Mouse (Mus musculus) heart, embryonic 14.5 days (tissue): ENCODE data around the gene Cdkn2d. TPM values are rescaled to one million over a fixed set of nuclear protein-coding genes. Genes with fewer than 3 reads are reported as not detected.
"Not testable (repeated sequence)": the region's sequence is repeated elsewhere in the genome, so short reads cannot be mapped to it uniquely, and the experiment has no call there.

Experiments used
- ATAC-seq: fragments of 200-750 bp; cut with Nextera tagmentation; 2 replicates; pipeline ENCODE4 v1.8.0; 2017; ENCODE audit warnings: low read depth, moderate TSS enrichment; ENCODE audit not compliant: insufficient number of reproducible peaks, insufficient read depth, low FRiP score
- H3K27ac ChIP-seq, 2 experiments: fragments of 200-500 bp in 1 of 2; fragments of 300-500 bp in 1 of 2; sonication (generic) in 1 of 2; replicated peaks in 1 of 2; 2 replicates each; pipeline ENCODE4 v1.5.1; 2012 to 2014; ENCODE audit warnings: low read depth in 2 of 2, low read length in 2 of 2, control low read depth in 1 of 2, mild to moderate bottlenecking in 1 of 2, mixed read lengths in 1 of 2; ENCODE audit not compliant: control insufficient read depth in 1 of 2, insufficient read depth in 1 of 2
- H3K27me3 ChIP-seq: fragments of 300-500 bp; sonication (generic); 2 replicates; pipeline ENCODE4 v1.6.1; 2014; ENCODE audit warnings: mild to moderate bottlenecking, low read length, control low read depth; ENCODE audit not compliant: control insufficient read depth, insufficient read depth
- H3K36me3 ChIP-seq: fragments of 300-500 bp; sonication (generic); 2 replicates; pipeline ENCODE4 v1.6.1; 2014; ENCODE audit warnings: mild to moderate bottlenecking, control low read depth, low read length, mixed read lengths; ENCODE audit not compliant: control insufficient read depth, insufficient read depth
- H3K4me1 ChIP-seq, 2 experiments: fragments of 200-500 bp in 1 of 2; fragments of 300-500 bp in 1 of 2; sonication (generic) in 1 of 2; 2 replicates each; pipeline ENCODE4 v1.6.1; 2012 to 2014; ENCODE audit warnings: low read length in 2 of 2, control low read depth in 1 of 2, mixed read lengths in 1 of 2; ENCODE audit not compliant: control insufficient read depth in 2 of 2, insufficient read depth in 2 of 2
- H3K4me2 ChIP-seq: fragments of 300-500 bp; sonication (generic); 2 replicates; pipeline ENCODE4 v1.6.1; 2014; ENCODE audit warnings: mild to moderate bottlenecking, low read length
- H3K4me3 ChIP-seq, 2 experiments: fragments of 200-500 bp in 1 of 2; fragments of 300-500 bp in 1 of 2; sonication (generic) in 1 of 2; 2 replicates each; pipeline ENCODE4 v1.5.1; 2012 to 2014; ENCODE audit warnings: low read length in 2 of 2, mild to moderate bottlenecking in 2 of 2, control low read depth in 1 of 2, low read depth in 1 of 2, moderate library complexity in 1 of 2; ENCODE audit not compliant: control insufficient read depth in 1 of 2, insufficient read depth in 1 of 2
- H3K9ac ChIP-seq: fragments of 300-500 bp; sonication (generic); 2 replicates; pipeline ENCODE4 v1.6.1; 2014; ENCODE audit warnings: mild to moderate bottlenecking, low read length
- H3K9me3 ChIP-seq: fragments of 300-500 bp; sonication (generic); 2 replicates; pipeline ENCODE4 v1.6.1; 2016; ENCODE audit warnings: low read length, control low read depth; ENCODE audit not compliant: control insufficient read depth
- WGBS: fragments of 180-500 bp; shearing (Covaris S2); extraction: QIAGEN DNeasy Blood & Tissue Kit; methylation state at CpG from one replicate; pipeline ENCODE4 v1.1.7; 2014; 5-methylcytosine and 5-hydroxymethylcytosine counted together
- polyA plus RNA-seq: library from polyadenylated mRNA; unstranded; fragments of >200 nt; fragmentation: Nextera tagmentation; extraction: Ambion mirVana; gene quantifications from 2 replicates; pipeline ENCODE4 v1.2.1, GENCODE M21; 2014

Cdkn2d gene
- polyA plus RNA-seq, 1 experiment from 2014 or later, result 96.9 TPM

GRCm38 (mm10) chr9:21266889-21267288, 24.3 kb downstream of the Cdkn2d start:
- Histone ChIP-seq H3K4me2 (peak overlapping the region; percentile 70), H3K4me1 (peaks cover 7 to 24% of the 10 kb centered on the region in 2 experiments), H3K27ac (no peak overlapping the region; a peak in 1 of 4 replicates), H3K4me3 (peak overlapping the region in 1 of 2 experiments; percentile 86; a peak in 1 of 4 replicates), H3K27me3 (no peaks in the 10 kb centered on the region), H3K9me3 (no peaks in the 10 kb centered on the region), H3K36me3 (peaks cover 55% of the 10 kb centered on the region), H3K9ac (peak overlapping the region; percentile 91; the same call in 1 of the 2 replicates)
- ATAC-seq, result no peak
- 57% methylated on average over 5 of the region's 5 CpGs for WGBS

GRCm38 (mm10) chr9:21265611-21266010, 25.6 kb downstream of the Cdkn2d start:
- H3K9ac ChIP-seq, result peak overlapping the region; percentile 91
- H3K4me1 ChIP-seq, result peaks cover 7 to 24% of the 10 kb centered on the region in 2 experiments
- ATAC-seq, result peak; percentile 13; the same call in 1 of the 2 replicates
- H3K27ac ChIP-seq, result peak overlapping the region in 1 of 2 experiments; percentile 68; a peak in 2 of 4 replicates
- H3K4me2 ChIP-seq, result peak overlapping the region; percentile 70
- H3K4me3 ChIP-seq, result peak overlapping the region; percentile 70 to 86
- 4% methylated on average over 11 of the region's 11 CpGs for WGBS
- H3K27me3 ChIP-seq, result no peaks in the 10 kb centered on the region
- no peaks in the 10 kb centered on the region for H3K9me3 ChIP-seq
- H3K36me3 ChIP-seq, result peaks cover 43% of the 10 kb centered on the region

- Histone ChIP-seq H3K9ac (peak within 1 kb of the TSS; percentile 91), H3K27me3 (no peaks in the 10 kb centered on the region), H3K27ac (peak within 1 kb of the TSS; percentile 72 to 77), H3K4me1 (peaks cover 7 to 24% of the 10 kb centered on the region in 2 experiments), H3K4me2 (peak within 1 kb of the TSS; percentile 70), H3K9me3 (no peaks in the 10 kb centered on the region), H3K36me3 (peaks cover 37% of the 10 kb centered on the region), H3K4me3 (peak within 1 kb of the TSS; percentile 70 to 86)
- under 1% methylated on average over 49 of the region's 49 CpGs for WGBS
- ATAC-seq, result peak; percentile 98
These were observed 26.1 kb downstream of the Cdkn2d start, which contains the start of gene Atg4d for GRCm38 (mm10) chr9:21265000-21265561. Gene Atg4d, plus strand, starts transcription at chr9:21265293.

- Histone ChIP-seq H3K27ac (peak overlapping the region; percentile 72 to 77), H3K9ac (peak overlapping the region; percentile 91), H3K27me3 (no peaks in the 10 kb centered on the region), H3K9me3 (no peaks in the 10 kb centered on the region), H3K4me2 (peak overlapping the region; percentile 70), H3K36me3 (peaks cover 31% of the 10 kb centered on the region), H3K4me3 (peak overlapping the region; percentile 44 to 86), H3K4me1 (peaks cover 7 to 24% of the 10 kb centered on the region in 2 experiments)
- 14% methylated on average over 17 of the region's 17 CpGs for WGBS
- 0 out of 2 replicates have a peak, but pooled peaks have one; percentile 2 for ATAC-seq
These were observed 26.8 kb downstream of the Cdkn2d start for GRCm38 (mm10) chr9:21264272-21264999.

GRCm38 (mm10) chr9:21261831-21262230, 29.4 kb downstream of the Cdkn2d start:
- peaks cover 5% of the 10 kb centered on the region for H3K36me3 ChIP-seq
- no peak overlapping the region for H3K4me3 ChIP-seq
- no peak for ATAC-seq
- WGBS, result 56% methylated on average over 2 of the region's 2 CpGs
- no peak overlapping the region for H3K4me2 ChIP-seq
- H3K4me1 ChIP-seq, result peaks cover 5 to 17% of the 10 kb centered on the region in 2 experiments
- no peak overlapping the region for H3K27ac ChIP-seq
- no peak overlapping the region for H3K9ac ChIP-seq
- no peaks in the 10 kb centered on the region for H3K27me3 ChIP-seq
- H3K9me3 ChIP-seq, result no peaks in the 10 kb centered on the region

- Histone ChIP-seq H3K9me3 (no peaks in the 10 kb centered on the region), H3K27me3 (no peaks in the 10 kb centered on the region), H3K4me1 (peaks cover 0 to 7% of the 10 kb centered on the region in 2 experiments; a peak in 1 of 4 replicates), H3K36me3 (no peaks in the 10 kb centered on the region), H3K9ac (no peak overlapping the region), H3K4me3 (no peak overlapping the region), H3K4me2 (no peak overlapping the region), H3K27ac (no peak overlapping the region)
- no peak for ATAC-seq
- WGBS, result 81% methylated on average over 6 of the region's 6 CpGs
These were observed 30.6 kb downstream of the Cdkn2d start for GRCm38 (mm10) chr9:21260491-21261040.

GRCm38 (mm10) chr9:21256349-21256748, 34.9 kb downstream of the Cdkn2d start:
- H3K4me3 ChIP-seq, H3K4me2 ChIP-seq, H3K4me1 ChIP-seq, ATAC-seq, H3K27ac ChIP-seq, H3K36me3 ChIP-seq, H3K9ac ChIP-seq, H3K27me3 ChIP-seq, H3K9me3 ChIP-seq: not testable (repeated sequence)
- 71% methylated on average over 4 of the region's 4 CpGs for WGBS
